Mouse (Mus musculus): ENCODE measurements around the gene Gsn.

DNA sequence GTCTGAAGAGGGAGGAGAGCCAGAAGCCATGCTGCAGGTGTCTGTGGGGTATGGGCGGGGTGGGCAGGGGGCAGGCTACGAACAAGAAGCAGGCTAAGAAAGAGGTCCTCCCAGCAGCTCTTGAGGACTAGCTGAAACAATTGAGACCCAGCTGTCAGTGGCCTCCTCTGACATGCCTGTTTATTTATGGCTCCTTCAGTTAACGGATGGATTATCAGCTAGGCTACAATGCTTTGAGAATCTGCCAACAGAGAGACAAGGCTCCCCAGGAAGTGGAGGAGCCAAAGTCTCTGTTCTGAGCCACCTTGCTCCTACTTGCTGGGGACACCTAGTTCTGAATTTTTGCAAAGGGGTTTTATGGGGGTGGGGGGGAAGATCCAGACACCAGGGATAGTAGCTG is 36.5 kb downstream of the Gsn start:
- TF ChIP-seq CTCF (conservative IDR thresholded peaks at IDR 0.05 in 1 of 2, IDR thresholded peaks at IDR 0.05 in 1 of 2; ENCODE audit: low read depth in 2 of 2, low read length in 2 of 2), result no peak
- TF ChIP-seq POLR2A (IDR thresholded peaks at IDR 0.05; ENCODE audit: low read depth, low read length), result no peak
- TF ChIP-seq E2F4 (IDR thresholded peaks at IDR 0.05; ENCODE audit: insufficient replicate concordance, low read depth, low read length), result no peak
- TF ChIP-seq IRF4 (IDR thresholded peaks at IDR 0.05; ENCODE audit: low read depth, low read length), result no peak
- TF ChIP-seq RAD21 (IDR thresholded peaks at IDR 0.05; ENCODE audit: low read depth, low read length), result no peak
- TF ChIP-seq ETS1 (conservative IDR thresholded peaks at IDR 0.05; ENCODE audit: low read depth, low read length), result no peak
- no peak for TF ChIP-seq GABPA (IDR thresholded peaks at IDR 0.05; ENCODE audit: insufficient replicate concordance, low read depth, low read length)
- TF ChIP-seq SMC3 (IDR thresholded peaks at IDR 0.05; ENCODE audit: low read depth, low read length), result no peak
- no peak for TF ChIP-seq USF1 (IDR thresholded peaks at IDR 0.05; ENCODE audit: low read depth, low read length)
- no peak for TF ChIP-seq MYC (IDR thresholded peaks at IDR 0.05; ENCODE audit: low read depth, low read length)
